8 mouse cellular contexts compared by ENCODE assay signal in genomic region chr17:24506332-24507070, GRCm38 (mm10). TPM values are rescaled to one million over a fixed set of nuclear protein-coding genes. Genes with fewer than 3 reads are reported as not detected.
DNase-seq lines count a peak whose midpoint lies in the region; ATAC-seq lines count a peak whose summit lies in the region.

No protein-coding gene starts in this region.

- 0 out of 2 replicates have a peak, but pooled peaks cover 4% of the 10 kb centered on the region for H3K4me1 ChIP-seq in kidney, embryonic 16.5 days (ENCODE audit: insufficient read depth, low read length)
- peaks cover 11% of the 10 kb centered on the region for H3K4me1 ChIP-seq in heart, embryonic 11.5 days (ENCODE audit: control insufficient read depth, insufficient read depth, low read length)
- H3K4me1 ChIP-seq in limb, embryonic 11.5 days (ENCODE audit: control insufficient read depth, insufficient read depth, low read length): peaks cover 3% of the 10 kb centered on the region; the same call in 1 of the 2 replicates

- no peak for DNase-seq in kidney, postnatal 25 days
- DNase-seq in cerebellum, adult 8-10 months: peak; percentile 56
- peak; percentile 35 for DNase-seq in limb, embryonic 11.5 days (ENCODE audit: low spot score)
- DNase-seq in right cerebral cortex, adult 18-20 months: peak; percentile 78
- DNase-seq in ovary, postnatal 10 days (ENCODE audit: low spot score): no peak
- no peak for DNase-seq in thymus, postnatal 10 days (ENCODE audit: low spot score in 2 of 2)

- H3K27ac ChIP-seq in kidney, embryonic 16.5 days (ENCODE audit: low read length): no peak overlapping the region
- no peak overlapping the region for H3K27ac ChIP-seq in heart, embryonic 11.5 days (ENCODE audit: low read depth, low read length)
- H3K27ac ChIP-seq in limb, embryonic 11.5 days (replicated peaks; ENCODE audit: low read depth, low read length): no peak overlapping the region

- 31% methylated on average over 36 of the region's 36 CpGs for WGBS in kidney, embryonic 16.5 days
- WGBS in heart, embryonic 11.5 days (ENCODE audit: insufficient replicate concordance): 16% methylated on average over 36 of the region's 36 CpGs
- 23% methylated on average over 36 of the region's 36 CpGs for WGBS in limb, embryonic 11.5 days

- H3K9ac ChIP-seq in kidney, embryonic 16.5 days (replicated peaks; ENCODE audit: low read length): peak overlapping the region; percentile 52
- H3K9ac ChIP-seq in heart, embryonic 11.5 days (ENCODE audit: low read depth, low read length): peak overlapping the region; percentile 50; the same call in 1 of the 2 replicates
- H3K9ac ChIP-seq in limb, embryonic 11.5 days (ENCODE audit: low read length): 0 out of 2 replicates have a peak overlapping the region, but pooled peaks have one; percentile 7

- no peaks in the 10 kb centered on the region for H3K9me3 ChIP-seq in kidney, embryonic 16.5 days (ENCODE audit: low read length)
- no peaks in the 10 kb centered on the region for H3K9me3 ChIP-seq in heart, embryonic 11.5 days (replicated peaks; ENCODE audit: control insufficient read depth, low read length)
- no peaks in the 10 kb centered on the region for H3K9me3 ChIP-seq in limb, embryonic 11.5 days (ENCODE audit: control insufficient read depth, low read length)

- H3K4me3 ChIP-seq in kidney, embryonic 16.5 days (ENCODE audit: low read length): peak overlapping the region; percentile 22
- peak overlapping the region; percentile 29 for H3K4me3 ChIP-seq in heart, embryonic 11.5 days (ENCODE audit: low read depth, low read length)
- no peak overlapping the region for H3K4me3 ChIP-seq in limb, embryonic 11.5 days (ENCODE audit: low read depth, low read length)

- peaks cover 33% of the 10 kb centered on the region for H3K36me3 ChIP-seq in kidney, embryonic 16.5 days (ENCODE audit: insufficient read depth, low read length)
- H3K36me3 ChIP-seq in heart, embryonic 11.5 days (ENCODE audit: control insufficient read depth, insufficient read depth, low read length): peaks cover 25% of the 10 kb centered on the region
- H3K36me3 ChIP-seq in limb, embryonic 11.5 days (ENCODE audit: control insufficient read depth, insufficient read depth, low read length): peaks cover 16% of the 10 kb centered on the region

- peak overlapping the region; percentile 41 for H3K4me2 ChIP-seq in kidney, embryonic 16.5 days (replicated peaks; ENCODE audit: low read depth, low read length)
- H3K4me2 ChIP-seq in heart, embryonic 11.5 days: peak overlapping the region; percentile 70
- H3K4me2 ChIP-seq in limb, embryonic 11.5 days (ENCODE audit: low read depth, severe bottlenecking): peak overlapping the region; percentile 22; the same call in 1 of the 2 replicates

- no peaks in the 10 kb centered on the region for H3K27me3 ChIP-seq in kidney, embryonic 16.5 days (ENCODE audit: insufficient read depth, low read length)
- peaks cover 14% of the 10 kb centered on the region for H3K27me3 ChIP-seq in heart, embryonic 11.5 days (ENCODE audit: control insufficient read depth, insufficient read depth, low read length)
- peaks cover 2% of the 10 kb centered on the region; the same call in 1 of the 2 replicates for H3K27me3 ChIP-seq in limb, embryonic 11.5 days (ENCODE audit: control insufficient read depth, insufficient read depth, low read length)

- peak; percentile 9; the same call in 1 of the 2 replicates for ATAC-seq in kidney, embryonic 16.5 days (ENCODE audit: low FRiP score, low TSS enrichment)
- no peak for ATAC-seq in heart, embryonic 11.5 days (replicated peaks; ENCODE audit: insufficient number of reproducible peaks, low FRiP score, low TSS enrichment)
- no peak for ATAC-seq in limb, embryonic 11.5 days (ENCODE audit: insufficient number of reproducible peaks, low FRiP score, low TSS enrichment, low read depth)

RNA-seq across cellular contexts. Expression of gene Caskin1, which starts 18.1 kb away (rescaled TPM):
- polyA plus RNA-seq in kidney, embryonic 16.5 days (2015; fragmentation: Nextera tagmentation; extraction: Ambion mirVana): 1.5 and 2.2 TPM in 2 replicates
- 0.40 and 0.49 TPM in 2 replicates for polyA plus RNA-seq in heart, embryonic 11.5 days (2014; fragmentation: Nextera tagmentation; extraction: Ambion mirVana)
- 2.3 and 2.5 TPM in 2 replicates for polyA plus RNA-seq in limb, embryonic 11.5 days (2014; fragmentation: Nextera tagmentation; extraction: Ambion mirVana)

RNA-seq across cellular contexts. Expression of gene Traf7, which starts 21.2 kb away (rescaled TPM):
- polyA plus RNA-seq in kidney, embryonic 16.5 days (2015; fragmentation: Nextera tagmentation; extraction: Ambion mirVana): 102 and 113 TPM in 2 replicates
- polyA plus RNA-seq in heart, embryonic 11.5 days (2014; fragmentation: Nextera tagmentation; extraction: Ambion mirVana): 72.3 and 80.1 TPM in 2 replicates
- polyA plus RNA-seq in limb, embryonic 11.5 days (2014; fragmentation: Nextera tagmentation; extraction: Ambion mirVana): 89.3 and 102 TPM in 2 replicates

RNA-seq across cellular contexts. Expression of gene Rab26, which starts 27.5 kb away (rescaled TPM):
- polyA plus RNA-seq in kidney, embryonic 16.5 days (2015; fragmentation: Nextera tagmentation; extraction: Ambion mirVana): 2.8 and 3.0 TPM in 2 replicates
- polyA plus RNA-seq in heart, embryonic 11.5 days (2014; fragmentation: Nextera tagmentation; extraction: Ambion mirVana): 1.1 and 1.9 TPM in 2 replicates
- 1.8 and 3.1 TPM in 2 replicates for polyA plus RNA-seq in limb, embryonic 11.5 days (2014; fragmentation: Nextera tagmentation; extraction: Ambion mirVana)

RNA-seq across cellular contexts. Expression of gene Mlst8, which starts 27.6 kb away (rescaled TPM):
- polyA plus RNA-seq in kidney, embryonic 16.5 days (2015; fragmentation: Nextera tagmentation; extraction: Ambion mirVana): 39.3 and 40.2 TPM in 2 replicates
- 17.5 and 20.9 TPM in 2 replicates for polyA plus RNA-seq in heart, embryonic 11.5 days (2014; fragmentation: Nextera tagmentation; extraction: Ambion mirVana)
- 30.3 and 36.2 TPM in 2 replicates for polyA plus RNA-seq in limb, embryonic 11.5 days (2014; fragmentation: Nextera tagmentation; extraction: Ambion mirVana)

RNA-seq across cellular contexts. Expression of gene Bricd5, which starts 32.8 kb away (rescaled TPM):
- 0.42 and 1.6 TPM in 2 replicates for polyA plus RNA-seq in kidney, embryonic 16.5 days (2015; fragmentation: Nextera tagmentation; extraction: Ambion mirVana)
- polyA plus RNA-seq in heart, embryonic 11.5 days (2014; fragmentation: Nextera tagmentation; extraction: Ambion mirVana): 0.21 and 0.42 TPM in 2 replicates
- polyA plus RNA-seq in limb, embryonic 11.5 days (2014; fragmentation: Nextera tagmentation; extraction: Ambion mirVana): 0.21 and 0.51 TPM in 2 replicates

Comparison
In these comparisons a context has a peak if more than half of its experiments do, and no peak if none do; other contexts are left out.
1. DNase-seq: peak in cerebellum, adult 8-10 months (single experiment), limb, embryonic 11.5 days (single experiment) and right cerebral cortex, adult 18-20 months (single experiment); none in kidney, postnatal 25 days (0 of 2), ovary, postnatal 10 days (single experiment) and thymus, postnatal 10 days (0 of 2).
2. Peak in every context shown above with its lines, with median percentiles within 50 percentile points of each other: H3K4me2 ChIP-seq and H3K9ac ChIP-seq.